Mouse (Mus musculus) erythroblast, embryonic 14.5 days (primary cell): ENCODE measurements around the gene Tex9.

ENCODE experiments used
- GATA1 ChIP-seq: IDR thresholded peaks from 2 replicates; pipeline ENCODE4 v1.6.1; 2012; ENCODE audit warnings: low read length, inconsistent platforms, mixed read lengths
- TAL1 ChIP-seq: IDR thresholded peaks from 3 replicates; pipeline ENCODE4 v1.6.1; 2012; ENCODE audit warnings: low read length, inconsistent platforms, mixed read lengths

DNA sequence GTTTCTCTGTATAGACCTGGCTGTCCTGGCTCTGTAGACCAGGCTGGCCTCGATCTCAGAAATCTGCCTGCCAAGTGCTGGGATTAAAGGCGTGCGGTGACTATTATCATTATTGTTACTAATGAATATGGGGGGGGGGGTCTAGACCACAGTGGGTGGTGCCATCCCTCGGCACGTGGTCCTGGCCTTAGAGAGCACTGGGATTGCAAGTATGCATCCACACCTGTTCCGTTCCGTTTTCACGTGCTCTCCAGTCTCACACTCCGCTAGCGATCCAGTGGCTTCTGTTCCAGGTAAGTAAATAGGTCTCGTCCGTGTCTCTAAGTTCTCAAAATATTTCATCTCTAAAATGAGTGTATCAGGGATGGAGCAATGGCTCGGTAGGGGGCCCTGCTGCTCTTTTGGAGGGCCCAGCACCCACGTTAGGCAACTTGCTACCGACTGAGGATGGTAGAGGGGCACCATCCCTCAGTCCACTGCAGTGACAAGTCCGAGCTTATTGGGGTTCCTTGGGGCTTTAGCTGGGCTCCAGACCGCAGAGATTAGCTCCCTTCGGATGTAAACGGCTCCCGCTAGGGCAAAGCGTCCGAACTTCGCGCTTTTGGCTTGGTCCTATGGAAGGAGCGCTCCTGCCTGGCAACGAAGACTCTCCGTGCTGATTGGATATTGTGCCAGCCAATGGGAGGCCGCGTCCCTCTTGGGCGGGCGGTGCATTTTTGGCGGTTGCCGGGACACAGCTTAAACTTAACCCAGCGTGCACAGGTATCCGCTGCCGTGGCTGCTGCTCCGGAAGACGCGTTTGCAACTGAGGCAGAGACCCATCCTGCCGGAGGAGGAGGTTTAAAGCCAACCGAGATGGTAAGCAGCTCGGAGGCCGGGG is 54.0 kb downstream of the Tex9 start, which contains the start of gene Mns1:
- no peak for TF ChIP-seq GATA1
- TF ChIP-seq TAL1 = no peak
